Mouse (Mus musculus): ENCODE measurements at regions not wholly inside any gene's neighbourhood (a gene's known extent, or its start where the extent isn't known, plus 50 kb on each side); places are given as distances from the start of the nearest gene placed in this dataset.

GRCm38 (mm10) chr12:5762306-5762927 lies 386.9 kb upstream of the Klhl29 start:
- no peak for ATAC-seq
- Histone ChIP-seq H3K9ac (ENCODE audit: low read depth, low read length) (no peak overlapping the region), H3K27me3 (ENCODE audit: control insufficient read depth, insufficient read depth, low read depth, low read length) (no peaks in the 10 kb centered on the region), H3K36me3 (ENCODE audit: control insufficient read depth, insufficient read depth, low read length) (no peaks in the 10 kb centered on the region), H3K9me3 (replicated peaks; ENCODE audit: control insufficient read depth, low read length, poor library complexity, severe bottlenecking) (no peaks in the 10 kb centered on the region), H3K27ac (ENCODE audit: low read length) (no peak overlapping the region), H3K4me1 (ENCODE audit: control insufficient read depth, insufficient read depth, low read length) (peaks cover 5% of the 10 kb centered on the region; the same call in 1 of the 2 replicates), H3K4me2 (ENCODE audit: low read length) (no peak overlapping the region), H3K4me3 (ENCODE audit: low read depth, low read length) (no peak overlapping the region)
- WGBS = 79% methylated on average over 6 of the region's 6 CpGs

DNA sequence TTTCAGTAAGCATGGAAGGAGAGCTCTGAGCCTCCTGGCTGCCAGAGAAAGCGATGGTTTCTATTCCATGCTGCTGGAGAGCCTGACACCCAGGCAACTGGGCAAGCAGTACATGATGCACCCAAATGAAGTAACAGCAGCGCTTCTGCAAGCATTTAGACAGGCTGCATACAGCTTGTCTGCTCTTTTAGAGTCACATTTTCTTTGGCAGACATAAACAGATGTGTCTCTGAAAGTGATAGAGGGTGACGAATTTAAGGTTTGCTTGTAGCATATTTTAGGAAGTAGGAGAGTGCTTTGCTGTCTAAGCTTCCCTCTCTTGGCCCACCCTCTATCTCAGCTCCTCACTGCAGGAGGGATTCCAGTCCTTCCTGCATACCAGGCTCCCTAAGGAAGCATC lies 384.0 kb upstream of the Klhl29 start:
- Histone ChIP-seq H3K9me3 (replicated peaks; ENCODE audit: control insufficient read depth, low read length, poor library complexity, severe bottlenecking) (no peaks in the 10 kb centered on the region), H3K4me2 (ENCODE audit: low read length) (no peak overlapping the region), H3K9ac (ENCODE audit: low read depth, low read length) (no peak overlapping the region), H3K4me3 (ENCODE audit: low read depth, low read length) (no peak overlapping the region), H3K36me3 (ENCODE audit: control insufficient read depth, insufficient read depth, low read length) (no peaks in the 10 kb centered on the region), H3K27me3 (ENCODE audit: control insufficient read depth, insufficient read depth, low read depth, low read length) (no peaks in the 10 kb centered on the region), H3K4me1 (ENCODE audit: control insufficient read depth, insufficient read depth, low read length) (peaks cover 1% of the 10 kb centered on the region; the same call in 1 of the 2 replicates), H3K27ac (ENCODE audit: low read length) (no peak overlapping the region)
- no peak for ATAC-seq
- 87% methylated on average over 3 of the region's 3 CpGs for WGBS

DNA sequence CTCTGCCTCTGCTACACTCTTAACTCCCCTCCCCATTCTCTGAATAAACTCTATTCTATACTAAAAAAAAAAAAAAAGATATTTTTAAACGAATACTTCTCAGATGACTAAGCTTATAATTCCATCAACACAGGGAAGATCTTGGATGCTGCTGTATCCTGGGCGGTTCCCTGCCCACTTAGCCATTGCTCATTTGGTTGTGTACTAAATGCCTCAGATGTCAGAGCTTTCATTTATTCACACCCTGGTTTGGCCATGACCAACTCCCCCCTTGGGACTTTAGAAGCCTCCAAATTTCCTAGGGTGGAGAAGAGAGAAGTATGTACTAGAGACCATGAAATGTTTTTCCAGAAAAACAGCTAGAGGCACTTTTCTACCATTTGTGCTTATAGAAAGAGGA lies 382.3 kb upstream of the Klhl29 start:
- WGBS = 81% methylated on average over 2 of the region's 2 CpGs
- Histone ChIP-seq H3K27ac (ENCODE audit: low read length) (no peak overlapping the region), H3K36me3 (ENCODE audit: control insufficient read depth, insufficient read depth, low read length) (no peaks in the 10 kb centered on the region), H3K9me3 (replicated peaks; ENCODE audit: control insufficient read depth, low read length, poor library complexity, severe bottlenecking) (no peaks in the 10 kb centered on the region), H3K27me3 (ENCODE audit: control insufficient read depth, insufficient read depth, low read depth, low read length) (no peaks in the 10 kb centered on the region), H3K4me1 (ENCODE audit: control insufficient read depth, insufficient read depth, low read length) (no peaks in the 10 kb centered on the region), H3K4me3 (ENCODE audit: low read depth, low read length) (no peak overlapping the region), H3K9ac (ENCODE audit: low read depth, low read length) (no peak overlapping the region), H3K4me2 (ENCODE audit: low read length) (no peak overlapping the region)
- ATAC-seq = no peak

- Histone ChIP-seq H3K9me3 (replicated peaks; ENCODE audit: control insufficient read depth, low read length, poor library complexity, severe bottlenecking) (no peaks in the 10 kb centered on the region), H3K9ac (ENCODE audit: low read depth, low read length) (no peak overlapping the region), H3K27me3 (ENCODE audit: control insufficient read depth, insufficient read depth, low read depth, low read length) (no peaks in the 10 kb centered on the region), H3K4me2 (ENCODE audit: low read length) (no peak overlapping the region), H3K4me3 (ENCODE audit: low read depth, low read length) (no peak overlapping the region), H3K27ac (ENCODE audit: low read length) (no peak overlapping the region), H3K4me1 (ENCODE audit: control insufficient read depth, insufficient read depth, low read length) (no peaks in the 10 kb centered on the region), H3K36me3 (ENCODE audit: control insufficient read depth, insufficient read depth, low read length) (no peaks in the 10 kb centered on the region)
- no peak for ATAC-seq
- WGBS = 91% methylated on average over 4 of the region's 4 CpGs
These were observed 381.9 kb upstream of the Klhl29 start for GRCm38 (mm10) chr12:5757361-5757760.

DNA sequence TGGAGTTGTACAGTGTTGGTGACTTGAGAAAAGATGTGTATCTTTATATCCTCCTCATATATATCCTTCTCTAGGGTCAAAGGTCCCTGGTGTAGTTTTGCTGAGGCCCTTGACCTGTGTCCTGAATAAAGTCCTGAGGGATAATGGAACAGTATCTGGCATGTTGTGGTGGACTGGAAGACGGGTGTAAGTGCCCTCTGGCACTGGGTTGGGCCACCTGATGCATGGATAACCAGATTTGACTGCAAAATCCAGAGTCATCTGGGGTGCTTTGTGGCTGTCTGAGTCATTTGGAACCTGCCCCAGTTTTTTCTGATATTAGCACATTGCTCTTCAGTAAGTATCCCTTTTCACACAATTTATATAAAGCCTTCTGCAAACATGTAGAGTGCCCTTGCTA lies 378.3 kb upstream of the Klhl29 start:
- H3K4me1 ChIP-seq (ENCODE audit: control insufficient read depth, insufficient read depth, low read length) = no peaks in the 10 kb centered on the region
- H3K4me3 ChIP-seq (ENCODE audit: low read depth, low read length) = no peak overlapping the region
- H3K4me2 ChIP-seq (ENCODE audit: low read length) = no peak overlapping the region
- H3K9me3 ChIP-seq (replicated peaks; ENCODE audit: control insufficient read depth, low read length, poor library complexity, severe bottlenecking) = no peaks in the 10 kb centered on the region
- no peaks in the 10 kb centered on the region for H3K36me3 ChIP-seq (ENCODE audit: control insufficient read depth, insufficient read depth, low read length)
- no peaks in the 10 kb centered on the region for H3K27me3 ChIP-seq (ENCODE audit: control insufficient read depth, insufficient read depth, low read depth, low read length)
- H3K9ac ChIP-seq (ENCODE audit: low read depth, low read length) = no peak overlapping the region
- ATAC-seq = no peak
- WGBS = 76% methylated on average over 1 of the region's 1 CpGs
- no peak overlapping the region for H3K27ac ChIP-seq (ENCODE audit: low read length)

- no peak overlapping the region for H3K27ac ChIP-seq (ENCODE audit: low read length)
- 96% methylated on average over 2 of the region's 2 CpGs for WGBS
- ATAC-seq = no peak
- no peaks in the 10 kb centered on the region for H3K4me1 ChIP-seq (ENCODE audit: control insufficient read depth, insufficient read depth, low read length)
- H3K4me3 ChIP-seq (ENCODE audit: low read depth, low read length) = no peak overlapping the region
- H3K36me3 ChIP-seq (ENCODE audit: control insufficient read depth, insufficient read depth, low read length) = no peaks in the 10 kb centered on the region
- H3K4me2 ChIP-seq (ENCODE audit: low read length) = no peak overlapping the region
- no peak overlapping the region for H3K9ac ChIP-seq (ENCODE audit: low read depth, low read length)
- H3K27me3 ChIP-seq (ENCODE audit: control insufficient read depth, insufficient read depth, low read depth, low read length) = no peaks in the 10 kb centered on the region
- peaks cover 4% of the 10 kb centered on the region; the same call in 1 of the 2 replicates for H3K9me3 ChIP-seq (replicated peaks; ENCODE audit: control insufficient read depth, low read length, poor library complexity, severe bottlenecking)
These were observed 368.7 kb upstream of the Klhl29 start for GRCm38 (mm10) chr12:5744086-5744709.

DNA sequence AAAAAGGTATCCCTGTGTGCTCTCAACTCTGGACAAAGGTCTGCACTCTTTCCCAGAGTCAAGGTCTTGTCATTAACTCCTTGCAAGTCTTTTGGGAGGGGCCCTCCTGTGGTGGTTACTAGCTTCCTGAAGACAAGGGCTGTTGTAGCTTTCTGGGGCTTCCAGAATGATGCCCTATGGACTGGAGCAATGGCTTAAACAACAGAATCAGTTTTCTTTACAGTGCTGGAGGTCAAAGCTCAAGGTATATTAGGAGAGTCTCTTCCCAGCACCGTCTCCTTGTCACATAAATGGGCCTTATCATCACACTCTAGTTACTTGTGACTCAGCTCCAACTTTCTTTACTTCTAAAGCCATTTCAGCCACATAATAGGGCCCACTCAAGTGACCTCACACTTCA lies 360.6 kb upstream of the Klhl29 start:
- no peak overlapping the region for H3K4me3 ChIP-seq (ENCODE audit: low read depth, low read length)
- H3K27me3 ChIP-seq (ENCODE audit: control insufficient read depth, insufficient read depth, low read depth, low read length) = no peaks in the 10 kb centered on the region
- no peak overlapping the region for H3K27ac ChIP-seq (ENCODE audit: low read length)
- 79% methylated on average over 1 of the region's 1 CpGs for WGBS
- ATAC-seq = no peak
- no peaks in the 10 kb centered on the region for H3K36me3 ChIP-seq (ENCODE audit: control insufficient read depth, insufficient read depth, low read length)
- H3K4me2 ChIP-seq (ENCODE audit: low read length) = no peak overlapping the region
- H3K4me1 ChIP-seq (ENCODE audit: control insufficient read depth, insufficient read depth, low read length) = peaks cover 7% of the 10 kb centered on the region; the same call in 1 of the 2 replicates
- no peaks in the 10 kb centered on the region for H3K9me3 ChIP-seq (replicated peaks; ENCODE audit: control insufficient read depth, low read length, poor library complexity, severe bottlenecking)
- H3K9ac ChIP-seq (ENCODE audit: low read depth, low read length) = no peak overlapping the region

GRCm38 (mm10) chr12:5734902-5735301 lies 359.4 kb upstream of the Klhl29 start:
- Histone ChIP-seq H3K4me3 (ENCODE audit: low read depth, low read length) (no peak overlapping the region), H3K27me3 (ENCODE audit: control insufficient read depth, insufficient read depth, low read depth, low read length) (no peaks in the 10 kb centered on the region), H3K9me3 (replicated peaks; ENCODE audit: control insufficient read depth, low read length, poor library complexity, severe bottlenecking) (no peaks in the 10 kb centered on the region), H3K4me1 (ENCODE audit: control insufficient read depth, insufficient read depth, low read length) (peaks cover 7% of the 10 kb centered on the region; the same call in 1 of the 2 replicates), H3K4me2 (ENCODE audit: low read length) (no peak overlapping the region), H3K9ac (ENCODE audit: low read depth, low read length) (no peak overlapping the region), H3K27ac (ENCODE audit: low read length) (no peak overlapping the region), H3K36me3 (ENCODE audit: control insufficient read depth, insufficient read depth, low read length) (no peaks in the 10 kb centered on the region)
- WGBS = 73% methylated on average over 3 of the region's 3 CpGs
- ATAC-seq = no peak

DNA sequence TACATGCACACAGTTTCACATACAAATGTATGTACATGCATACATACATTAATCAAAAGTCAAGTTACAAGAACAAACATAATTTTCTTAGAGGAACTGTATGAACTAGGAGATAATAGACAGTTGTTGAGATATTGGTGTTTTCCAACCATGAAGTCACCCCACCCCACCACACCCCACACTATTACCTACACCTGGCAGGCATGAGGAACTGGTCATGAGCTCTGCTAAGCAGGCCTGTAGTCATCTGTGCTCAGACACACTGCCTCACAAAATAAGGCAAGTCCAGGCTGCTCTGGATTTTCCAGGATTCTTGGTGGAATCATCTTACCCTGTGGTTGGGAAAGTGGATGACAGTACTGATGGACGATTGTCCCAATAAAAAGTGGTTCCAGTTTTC lies 347.6 kb upstream of the Klhl29 start:
- no peak overlapping the region for H3K9ac ChIP-seq (ENCODE audit: low read depth, low read length)
- H3K27me3 ChIP-seq (ENCODE audit: control insufficient read depth, insufficient read depth, low read depth, low read length) = no peaks in the 10 kb centered on the region
- WGBS = 93% methylated on average over 1 of the region's 1 CpGs
- H3K9me3 ChIP-seq (replicated peaks; ENCODE audit: control insufficient read depth, low read length, poor library complexity, severe bottlenecking) = no peaks in the 10 kb centered on the region
- ATAC-seq = no peak
- no peaks in the 10 kb centered on the region for H3K4me1 ChIP-seq (ENCODE audit: control insufficient read depth, insufficient read depth, low read length)
- H3K27ac ChIP-seq (ENCODE audit: low read length) = no peak overlapping the region
- H3K36me3 ChIP-seq (ENCODE audit: control insufficient read depth, insufficient read depth, low read length) = no peaks in the 10 kb centered on the region
- H3K4me3 ChIP-seq (ENCODE audit: low read depth, low read length) = no peak overlapping the region
- H3K4me2 ChIP-seq (ENCODE audit: low read length) = no peak overlapping the region
